In the genomic region with DNA sequence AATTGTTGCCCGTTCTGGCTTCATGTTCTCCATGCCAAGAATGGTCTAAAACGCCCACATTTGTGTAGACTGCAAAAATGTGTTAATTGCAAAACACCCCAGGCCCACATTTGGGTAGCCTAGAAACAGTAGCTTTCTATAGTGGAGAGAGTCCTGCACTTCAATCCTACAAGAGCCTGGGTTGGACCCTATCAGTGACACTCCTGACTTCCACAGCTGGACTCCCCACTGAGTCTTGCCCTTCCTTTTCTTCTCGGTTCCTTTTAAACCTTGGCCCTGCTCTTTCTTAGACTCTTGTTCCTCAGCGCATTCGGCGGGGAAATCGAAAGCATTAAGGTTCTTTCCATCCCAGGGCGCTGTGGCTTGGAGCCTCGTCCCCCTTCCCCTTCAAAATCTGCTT, we compare ENCODE assay signal across 24 mouse cellular contexts. TPM values are rescaled to one million over a fixed set of nuclear protein-coding genes. Genes with fewer than 3 reads are reported as not detected.
A peak's percentile ranks its signal among the peaks of the same experiment; 100 is the strongest.
DNase-seq lines count a peak whose midpoint lies in the region; ATAC-seq lines count a peak whose summit lies in the region.
"Had no signal": no experiment of that assay in that cellular context is flagged by ENCODE, and none has a peak within 500 bp of the region (broad histone marks: within the 10 kb centered on the region; RNA-seq: fewer than 3 reads in every experiment).

No protein-coding gene starts in this region.

- peaks cover 95% of the 10 kb centered on the region for H3K27me3 ChIP-seq in hindbrain, embryonic 10.5 days (ENCODE audit: insufficient read depth, poor library complexity, severe bottlenecking)
- H3K27me3 ChIP-seq in hindbrain, embryonic 12.5 days, result peaks cover 91% of the 10 kb centered on the region

- H3K4me2 ChIP-seq in hindbrain, embryonic 12.5 days (replicated peaks), result no peak overlapping the region
- H3K4me2 ChIP-seq: heart, embryonic 15.5 days; limb, embryonic 15.5 days; liver, embryonic 15.5 days; midbrain, embryonic 15.5 days had no signal

- peaks cover 33% of the 10 kb centered on the region for H3K4me1 ChIP-seq in hindbrain, embryonic 10.5 days (replicated peaks)
- H3K4me1 ChIP-seq in hindbrain, embryonic 12.5 days, result peaks cover 9% of the 10 kb centered on the region
- H3K4me1 ChIP-seq: liver, embryonic 15.5 days had no signal

- peak; percentile 54 for DNase-seq in embryo, embryonic 10.5 days (ENCODE audit: low spot score)
- no peak for DNase-seq in embryo, embryonic 9.5 days (ENCODE audit: extremely low spot score)
- peak; percentile 26 for DNase-seq in hindbrain, embryonic 10.5 days (ENCODE audit: low spot score)
- peak; percentile 11 for DNase-seq in retina, postnatal 1 day
- DNase-seq in retina, embryonic 14.5 days (ENCODE audit: low spot score), result no peak
- DNase-seq in testis, postnatal 10 days (ENCODE audit: low spot score), result no peak
- no peak for DNase-seq in natural killer cell, adult 2 months (ENCODE audit: low spot score in 2 of 2)
- DNase-seq: adrenal gland, adult 2 months; cerebellum, adult 2 months; kidney, adult 18-20 months; layer of hippocampus, postnatal 36 days; right cerebral cortex, postnatal 14 days; spleen, adult 18-20 months; thymus, postnatal 36 days had no signal

- H3K9me3 ChIP-seq in hindbrain, embryonic 10.5 days, result no peaks in the 10 kb centered on the region
- no peaks in the 10 kb centered on the region for H3K9me3 ChIP-seq in hindbrain, embryonic 12.5 days (replicated peaks)
- H3K9me3 ChIP-seq: forebrain, embryonic 10.5 days; heart, embryonic 15.5 days; limb, embryonic 15.5 days; liver, embryonic 15.5 days; midbrain, embryonic 15.5 days had no signal

- no peak overlapping the region for H3K27ac ChIP-seq in hindbrain, embryonic 10.5 days
- H3K27ac ChIP-seq in hindbrain, embryonic 12.5 days, result no peak overlapping the region
- H3K27ac ChIP-seq: forebrain, embryonic 10.5 days; heart, embryonic 15.5 days; kidney, postnatal 0 days; limb, embryonic 15.5 days; liver, embryonic 15.5 days; macrophage; midbrain, embryonic 15.5 days had no signal

- WGBS in hindbrain, embryonic 10.5 days, result 2% methylated on average over 9 of the region's 9 CpGs
- WGBS in hindbrain, embryonic 12.5 days, result 2% methylated on average over 9 of the region's 9 CpGs

- no peak overlapping the region for H3K4me3 ChIP-seq in hindbrain, embryonic 10.5 days
- no peak overlapping the region for H3K4me3 ChIP-seq in hindbrain, embryonic 12.5 days
- H3K4me3 ChIP-seq: forebrain, embryonic 10.5 days; heart, embryonic 15.5 days; limb, embryonic 15.5 days; liver, embryonic 15.5 days; midbrain, embryonic 15.5 days had no signal

- no peak for ATAC-seq in hindbrain, embryonic 12.5 days (ENCODE audit: low FRiP score)
- ATAC-seq: hindbrain, embryonic 16.5 days; midbrain, embryonic 15.5 days had no signal

- no peaks in the 10 kb centered on the region for H3K36me3 ChIP-seq in hindbrain, embryonic 10.5 days
- H3K36me3 ChIP-seq in hindbrain, embryonic 12.5 days, result no peaks in the 10 kb centered on the region
- H3K36me3 ChIP-seq: forebrain, embryonic 10.5 days; G1E; heart, embryonic 15.5 days; limb, embryonic 15.5 days; liver, embryonic 15.5 days; midbrain, embryonic 15.5 days had no signal

- H3K9ac ChIP-seq in hindbrain, embryonic 12.5 days, result no peak overlapping the region
- H3K9ac ChIP-seq: heart, embryonic 15.5 days; limb, embryonic 15.5 days; liver, embryonic 15.5 days; midbrain, embryonic 15.5 days had no signal

RNA-seq across cellular contexts. Expression of a gene that starts 7.8 kb away (rescaled TPM):
- polyA plus RNA-seq in hindbrain, embryonic 10.5 days (2016; fragmentation: Nextera tagmentation; extraction: Ambion mirVana), result 0.96 and 1.6 TPM in 2 replicates
- 4.7 and 7.3 TPM in 2 replicates for polyA plus RNA-seq in hindbrain, embryonic 12.5 days (2016; fragmentation: Nextera tagmentation; extraction: Ambion mirVana)
- polyA plus RNA-seq: adrenal gland, adult 2 months; G1E; hindbrain, embryonic 16.5 days; kidney, postnatal 0 days; liver, embryonic 15.5 days; macrophage; midbrain, embryonic 15.5 days had no signal

Comparison
In these comparisons a context has a peak if more than half of its experiments do, and no peak if none do; other contexts are left out.
1. DNase-seq: peak in embryo, embryonic 10.5 days (single experiment), hindbrain, embryonic 10.5 days (single experiment) and retina, postnatal 1 day (single experiment); none in embryo, embryonic 9.5 days (single experiment), retina, embryonic 14.5 days (single experiment), testis, postnatal 10 days (single experiment) and natural killer cell, adult 2 months (0 of 2).